Mouse (Mus musculus) kidney, embryonic 16.5 days (tissue): Measurements from ENCODE around the gene Olfr1168. TPM values are rescaled to one million over a fixed set of nuclear protein-coding genes. Genes with fewer than 3 reads are reported as not detected.
"Not testable (repeated sequence)": the region's sequence is repeated elsewhere in the genome, so short reads cannot be mapped to it uniquely, and the experiment has no call there.

Experiments
- ATAC-seq: fragments of 200-750 bp; cut with Nextera tagmentation; 2 replicates; pipeline ENCODE4 v1.8.0; 2017; ENCODE audit warnings: moderate TSS enrichment; ENCODE audit not compliant: low FRiP score, low TSS enrichment
- H3K27ac ChIP-seq: fragments of 300-500 bp; sonication (generic); 2 replicates; pipeline ENCODE4 v1.5.1; 2014; ENCODE audit warnings: low read length
- H3K27me3 ChIP-seq: fragments of 300-500 bp; sonication (generic); 2 replicates; pipeline ENCODE4 v1.6.1; 2014; ENCODE audit warnings: low read length, control low read depth, mixed read lengths; ENCODE audit not compliant: insufficient read depth
- H3K36me3 ChIP-seq: fragments of 300-500 bp; sonication (generic); 2 replicates; pipeline ENCODE4 v1.6.1; 2014; ENCODE audit warnings: low read length, control low read depth, mixed read lengths; ENCODE audit not compliant: insufficient read depth
- H3K4me1 ChIP-seq: fragments of 300-500 bp; sonication (generic); 2 replicates; pipeline ENCODE4 v1.6.1; 2014; ENCODE audit warnings: low read length, control low read depth, mixed read lengths; ENCODE audit not compliant: insufficient read depth
- H3K4me2 ChIP-seq: fragments of 300-500 bp; sonication (generic); replicated peaks from 2 replicates; pipeline ENCODE4 v1.6.1; 2014; ENCODE audit warnings: low read depth, low read length
- H3K4me3 ChIP-seq: fragments of 300-500 bp; sonication (generic); 2 replicates; pipeline ENCODE4 v1.5.1; 2014; ENCODE audit warnings: mild to moderate bottlenecking, low read length
- H3K9ac ChIP-seq: fragments of 300-500 bp; sonication (generic); replicated peaks from 2 replicates; pipeline ENCODE4 v1.6.1; 2014; ENCODE audit warnings: low read length
- H3K9me3 ChIP-seq: fragments of 300-500 bp; sonication (generic); 2 replicates; pipeline ENCODE4 v1.6.1; 2016; ENCODE audit warnings: low read length, control low read depth
- WGBS: fragments of 180-500 bp; shearing (Covaris S2); extraction: QIAGEN DNeasy Blood & Tissue Kit; methylation state at CpG from one replicate; pipeline ENCODE4 v1.1.7; 2014; 5-methylcytosine and 5-hydroxymethylcytosine counted together
- polyA plus RNA-seq: library from polyadenylated mRNA; unstranded; fragments of >200 nt; fragmentation: Nextera tagmentation; extraction: Ambion mirVana; gene quantifications from 2 replicates; pipeline ENCODE4 v1.2.1, GENCODE M21; 2015

Olfr1168 gene
- polyA plus RNA-seq = not detected in 2 replicates

- 93% methylated on average over 2 of the region's 2 CpGs for WGBS
- Histone ChIP-seq H3K4me3 (no peak within 1 kb of the TSS), H3K9ac (no peak within 1 kb of the TSS), H3K27ac (no peak within 1 kb of the TSS), H3K4me2 (no peak within 1 kb of the TSS), H3K9me3 (no peaks in the 10 kb centered on the region), H3K36me3 (no peaks in the 10 kb centered on the region), H3K4me1 (no peaks in the 10 kb centered on the region), H3K27me3 (no peaks in the 10 kb centered on the region)
- ATAC-seq = no peak
These were observed at the start of gene Olfr1168 for GRCm38 (mm10) chr2:88181580-88181979. Olfr1168 (plus strand) TSS chr2:88181880.

DNA sequence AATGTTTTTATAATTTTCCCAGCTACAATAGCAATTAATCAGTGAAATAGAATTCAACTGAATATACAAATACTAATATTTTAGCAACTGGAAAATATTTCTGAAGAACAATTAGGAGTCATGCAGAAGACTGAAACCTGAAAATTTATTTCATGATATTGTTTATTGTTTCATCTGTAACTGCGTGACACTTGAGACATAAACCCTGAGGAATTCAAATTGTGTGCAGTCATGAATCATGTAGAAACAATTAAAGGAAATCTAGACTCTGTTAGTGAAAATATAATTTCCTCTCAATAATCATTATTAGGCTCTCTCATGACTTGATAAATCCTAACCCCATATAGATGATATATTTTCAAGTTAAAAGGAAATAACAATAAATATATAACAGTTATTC, 26.6 kb upstream of the Olfr1168 start, which contains the start of gene Olfr1167:
Gene Olfr1167 (minus strand): TSS at position 101 of the 400 bp plus-strand sequence.
- ATAC-seq, H3K36me3 ChIP-seq, H3K27ac ChIP-seq, H3K4me1 ChIP-seq, H3K9me3 ChIP-seq, H3K4me2 ChIP-seq, H3K9ac ChIP-seq, H3K4me3 ChIP-seq, H3K27me3 ChIP-seq: not testable (repeated sequence)
- WGBS = 77% methylated on average over 1 of the region's 1 CpGs

DNA sequence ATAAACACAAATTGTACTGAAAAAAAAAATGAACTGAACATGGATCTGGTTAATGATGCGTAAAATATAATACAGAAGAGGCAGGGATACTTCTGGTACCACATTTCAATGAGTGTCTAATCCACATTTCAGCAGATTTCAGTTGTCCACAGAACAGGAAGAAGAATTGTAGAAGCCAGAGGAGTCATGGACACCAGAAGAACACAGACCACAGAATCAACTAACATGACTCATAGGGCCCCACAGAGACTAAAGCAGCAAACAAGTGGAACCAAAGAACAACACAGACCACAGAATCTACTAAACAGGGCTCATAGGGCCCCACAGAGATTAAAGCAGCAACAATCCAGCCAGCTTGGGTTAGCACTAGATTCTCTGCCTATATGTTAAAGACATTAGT, 39.1 kb downstream of the Olfr1168 start:
- Histone ChIP-seq H3K9ac (no peak overlapping the region), H3K4me3 (no peak overlapping the region), H3K36me3 (no peaks in the 10 kb centered on the region), H3K27ac (no peak overlapping the region), H3K4me2 (no peak overlapping the region), H3K4me1 (no peaks in the 10 kb centered on the region), H3K9me3 (no peaks in the 10 kb centered on the region), H3K27me3 (no peaks in the 10 kb centered on the region)
- ATAC-seq = no peak
- 82% methylated on average over 1 of the region's 1 CpGs for WGBS

- H3K9me3 ChIP-seq = no peaks in the 10 kb centered on the region
- H3K9ac ChIP-seq = no peak within 1 kb of the TSS
- no peak within 1 kb of the TSS for H3K27ac ChIP-seq
- H3K4me1 ChIP-seq = no peaks in the 10 kb centered on the region
- no peaks in the 10 kb centered on the region for H3K27me3 ChIP-seq
- H3K4me3 ChIP-seq = no peak within 1 kb of the TSS
- H3K4me2 ChIP-seq = no peak within 1 kb of the TSS
- H3K36me3 ChIP-seq = no peaks in the 10 kb centered on the region
- WGBS = 89% methylated on average over 1 of the region's 1 CpGs
- ATAC-seq = no peak
These were observed 46.6 kb downstream of the Olfr1168 start, which contains the start of gene Olfr1170 for GRCm38 (mm10) chr2:88228234-88228633. Olfr1170 (minus strand) TSS chr2:88228334.

Other genes with a start within 250 kb of the Olfr1168 start
- gene Olfr1155, start 236.7 kb upstream of the Olfr1168 start, polyA plus RNA-seq = not detected in 2 replicates
- gene Olfr1156, start 228.8 kb upstream of the Olfr1168 start, polyA plus RNA-seq = not detected in 2 replicates
- not detected in 2 replicates for gene Olfr1157, start 213.6 kb upstream of the Olfr1168 start, polyA plus RNA-seq
- gene Olfr74, start 207.2 kb upstream of the Olfr1168 start, polyA plus RNA-seq = not detected in 2 replicates
- gene Olfr1158, start 191.8 kb upstream of the Olfr1168 start, polyA plus RNA-seq = not detected in 2 replicates
- not detected in 2 replicates for gene Olfr1160, start 173.6 kb upstream of the Olfr1168 start, polyA plus RNA-seq
- not detected in 2 replicates for gene Olfr1161, start 159.1 kb upstream of the Olfr1168 start, polyA plus RNA-seq
- gene Olfr73, start 144.2 kb upstream of the Olfr1168 start, polyA plus RNA-seq = 0.05 TPM in 1 of 2 replicates, not detected in the other
- not detected in 2 replicates for gene Olfr1162, start 130.8 kb upstream of the Olfr1168 start, polyA plus RNA-seq
- not detected in 2 replicates for gene Olfr1163, start 110.0 kb upstream of the Olfr1168 start, polyA plus RNA-seq
- gene Olfr1164, start 87.9 kb upstream of the Olfr1168 start, polyA plus RNA-seq = not detected in 2 replicates
- not detected in 2 replicates for gene Olfr1166, start 53.6 kb upstream of the Olfr1168 start, polyA plus RNA-seq
- not detected in 2 replicates for gene Olfr1167, start 26.7 kb upstream of the Olfr1168 start, polyA plus RNA-seq
- not detected in 2 replicates for gene Olfr1170, start 46.5 kb downstream of the Olfr1168 start, polyA plus RNA-seq
- not detected in 2 replicates for gene Olfr1173, start 98.0 kb downstream of the Olfr1168 start, polyA plus RNA-seq
- gene Olfr1174-ps, start 133.3 kb downstream of the Olfr1168 start, polyA plus RNA-seq = not detected in 2 replicates
- gene Olfr1175-ps, start 145.3 kb downstream of the Olfr1168 start, polyA plus RNA-seq = not detected in 2 replicates
- gene Olfr1176, start 154.8 kb downstream of the Olfr1168 start, polyA plus RNA-seq = not detected in 2 replicates
- gene Olfr1177-ps, start 164.6 kb downstream of the Olfr1168 start, polyA plus RNA-seq = not detected in 2 replicates
- not detected in 2 replicates for gene Olfr1178, start 205.2 kb downstream of the Olfr1168 start, polyA plus RNA-seq
- gene Olfr1179, start 224.6 kb downstream of the Olfr1168 start, polyA plus RNA-seq = not detected in 2 replicates
- not detected in 2 replicates for gene Olfr1180, start 237.3 kb downstream of the Olfr1168 start, polyA plus RNA-seq
- gene Olfr1181, start 244.3 kb downstream of the Olfr1168 start, polyA plus RNA-seq = not detected in 2 replicates